Mouse (Mus musculus): ENCODE measurements at regions not wholly inside any gene's neighbourhood (a gene's known extent, or its start where the extent isn't known, plus 50 kb on each side); places are given as distances from the start of the nearest gene placed in this dataset.

DNA sequence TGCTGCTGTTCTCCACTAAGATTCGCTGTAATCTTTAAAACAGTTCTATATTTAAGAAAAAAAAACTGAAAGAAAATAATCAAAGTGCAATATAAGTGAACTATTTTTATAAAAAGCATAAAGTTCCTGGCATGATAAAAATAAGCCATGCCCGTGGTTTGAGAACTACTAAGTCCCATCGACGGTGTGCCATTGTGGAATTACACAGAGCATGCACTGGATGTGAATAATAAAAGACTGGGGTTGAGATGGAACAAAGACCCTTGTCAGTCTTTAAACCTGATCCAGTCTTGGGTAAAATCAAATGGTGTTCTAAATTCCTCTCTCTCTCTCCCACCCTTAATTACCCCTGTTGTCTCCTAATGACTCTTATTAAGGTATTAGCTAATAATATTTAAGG lies 137.7 kb upstream of the Gpc5 start:
- TF ChIP-seq CTCF (IDR thresholded peaks at IDR 0.05; ENCODE audit: borderline replicate concordance, control insufficient read depth, extremely low read depth, insufficient read depth, low read length, poor library complexity) (no peak), POLR2A (IDR thresholded peaks at IDR 0.05; ENCODE audit: control insufficient read depth, extremely low read depth, insufficient read depth, low read length, poor library complexity) (no peak)
